Mouse (Mus musculus): ENCODE data around the gene Gm43064.
"Not testable (repeated sequence)": the region's sequence is repeated elsewhere in the genome, so short reads cannot be mapped to it uniquely, and the experiment has no call there.

GRCm38 (mm10) chr3:103840946-103841345 lies 31.6 kb downstream of the Gm43064 start:
- TF ChIP-seq CTCF (IDR thresholded peaks at IDR 0.05; ENCODE audit: low read depth, low read length); POLR2A (IDR thresholded peaks at IDR 0.05; ENCODE audit: borderline replicate concordance, low read depth, low read length): not testable (repeated sequence)

Measured in bone marrow macrophage, adult 2 months (primary cell).